Mouse (Mus musculus): ENCODE data around the gene Cenpl. TPM values are rescaled to one million over a fixed set of nuclear protein-coding genes. Genes with fewer than 3 reads are reported as not detected.

The Cenpl gene
- total RNA-seq, 2 experiments from 2014 or later: 5.1 to 25.6 TPM

GRCm38 (mm10) chr1:161040426-161040770 is 30.1 kb upstream of the Cenpl start:
- ATAC-seq (replicated peaks; ENCODE audit: poor library complexity, severe bottlenecking): no peak; the same call in 1 of the 2 replicates

- no peak for ATAC-seq (replicated peaks; ENCODE audit: poor library complexity, severe bottlenecking)
Observed at GRCm38 (mm10) chr1:161040855-161041254, 29.7 kb upstream of the Cenpl start.

GRCm38 (mm10) chr1:161041261-161042020 is 29.1 kb upstream of the Cenpl start:
- ATAC-seq (replicated peaks; ENCODE audit: poor library complexity, severe bottlenecking): no peak

GRCm38 (mm10) chr1:161046972-161047371 is 23.5 kb upstream of the Cenpl start:
- ATAC-seq (replicated peaks; ENCODE audit: poor library complexity, severe bottlenecking): no peak

GRCm38 (mm10) chr1:161057164-161057563 is 13.3 kb upstream of the Cenpl start:
- ATAC-seq (replicated peaks; ENCODE audit: poor library complexity, severe bottlenecking): no peak

- no peak for ATAC-seq (replicated peaks; ENCODE audit: poor library complexity, severe bottlenecking)
Observed at GRCm38 (mm10) chr1:161063351-161063750, 7.2 kb upstream of the Cenpl start.

GRCm38 (mm10) chr1:161071272-161071620 is 733 bp downstream of the Cenpl start:
- ATAC-seq (replicated peaks; ENCODE audit: poor library complexity, severe bottlenecking): peak; percentile 15

GRCm38 (mm10) chr1:161076238-161076637 is 5.7 kb downstream of the Cenpl start:
- ATAC-seq (replicated peaks; ENCODE audit: poor library complexity, severe bottlenecking): peak; percentile 75

- peak; percentile 55 for ATAC-seq (replicated peaks; ENCODE audit: poor library complexity, severe bottlenecking)
Observed at GRCm38 (mm10) chr1:161077243-161077642, 6.7 kb downstream of the Cenpl start.

GRCm38 (mm10) chr1:161099721-161100405 is 29.4 kb downstream of the Cenpl start:
- no peak for ATAC-seq (replicated peaks; ENCODE audit: poor library complexity, severe bottlenecking)

- ATAC-seq (replicated peaks; ENCODE audit: poor library complexity, severe bottlenecking): no peak
Observed at GRCm38 (mm10) chr1:161103842-161104241, 33.3 kb downstream of the Cenpl start.

- ATAC-seq (replicated peaks; ENCODE audit: poor library complexity, severe bottlenecking): no peak
Observed at GRCm38 (mm10) chr1:161109216-161109615, 38.7 kb downstream of the Cenpl start.

GRCm38 (mm10) chr1:161114591-161114990 is 44.1 kb downstream of the Cenpl start:
- ATAC-seq (replicated peaks; ENCODE audit: poor library complexity, severe bottlenecking): no peak

GRCm38 (mm10) chr1:161122661-161123418 is 52.3 kb downstream of the Cenpl start:
- no peak for ATAC-seq (replicated peaks; ENCODE audit: poor library complexity, severe bottlenecking)

GRCm38 (mm10) chr1:161126461-161126860 is 55.9 kb downstream of the Cenpl start:
- no peak for ATAC-seq (replicated peaks; ENCODE audit: poor library complexity, severe bottlenecking)

- peak; percentile 99 for ATAC-seq (replicated peaks; ENCODE audit: poor library complexity, severe bottlenecking)
Observed at GRCm38 (mm10) chr1:161130726-161131664, 60.5 kb downstream of the Cenpl start, which contains the start of gene Klhl20. Gene Klhl20 (minus strand): TSS chr1:161131511.

All from granulocyte monocyte progenitor cell, adult 5-6 weeks (primary cell).